Mouse (Mus musculus): ENCODE results near the gene Armc5.
A peak's percentile ranks its signal among the peaks of the same experiment; 100 is the strongest.

Armc5 gene

GRCm38 (mm10) chr7:128236856-128237592 lies at the start of gene Armc5:
Armc5 (plus strand) TSS chr7:128237342.
- peak; percentile 77 for DNase-seq

- no peak for DNase-seq
Observed at GRCm38 (mm10) chr7:128201607-128202006, 35.5 kb upstream of the Armc5 start.

GRCm38 (mm10) chr7:128203071-128203470 lies 34.1 kb upstream of the Armc5 start:
- no peak for DNase-seq

GRCm38 (mm10) chr7:128204179-128204578 lies 33.0 kb upstream of the Armc5 start:
- DNase-seq: no peak

- no peak for DNase-seq
Observed at GRCm38 (mm10) chr7:128205695-128206094, 31.4 kb upstream of the Armc5 start.

- DNase-seq: no peak
Observed at GRCm38 (mm10) chr7:128206152-128206551, 31.0 kb upstream of the Armc5 start, which contains the start of gene Cox6a2. Cox6a2 (minus strand) TSS chr7:128206387.

GRCm38 (mm10) chr7:128208187-128208586 lies 29.0 kb upstream of the Armc5 start:
- peak; percentile 41 for DNase-seq

- no peak for DNase-seq
Observed at GRCm38 (mm10) chr7:128209826-128210225, 27.3 kb upstream of the Armc5 start.

GRCm38 (mm10) chr7:128219952-128220351 lies 17.2 kb upstream of the Armc5 start:
- DNase-seq: no peak

GRCm38 (mm10) chr7:128220936-128221335 lies 16.2 kb upstream of the Armc5 start:
- DNase-seq: peak; percentile 72

GRCm38 (mm10) chr7:128231741-128232140 lies 5.4 kb upstream of the Armc5 start:
- no peak for DNase-seq

GRCm38 (mm10) chr7:128234796-128235195 lies 2.3 kb upstream of the Armc5 start:
- no peak for DNase-seq

GRCm38 (mm10) chr7:128235481-128235880 lies 1.7 kb upstream of the Armc5 start:
- DNase-seq: no peak

GRCm38 (mm10) chr7:128236426-128236825 lies 716 bp upstream of the Armc5 start:
- no peak for DNase-seq

GRCm38 (mm10) chr7:128237593-128237926 lies 418 bp downstream of the Armc5 start:
- DNase-seq: no peak

- DNase-seq: peak; percentile 99
Observed at GRCm38 (mm10) chr7:128237927-128238778, 1.0 kb downstream of the Armc5 start, which contains the start of gene 9130023H24Rik. 9130023H24Rik (minus strand) TSS chr7:128238031.

GRCm38 (mm10) chr7:128238991-128239390 lies 1.8 kb downstream of the Armc5 start:
- no peak for DNase-seq

- DNase-seq: no peak
Observed at GRCm38 (mm10) chr7:128240131-128240784, 3.1 kb downstream of the Armc5 start.

GRCm38 (mm10) chr7:128242331-128242730 lies 5.2 kb downstream of the Armc5 start:
- DNase-seq: no peak

GRCm38 (mm10) chr7:128243921-128244320 lies 6.8 kb downstream of the Armc5 start:
- DNase-seq: no peak

- no peak for DNase-seq
Observed at GRCm38 (mm10) chr7:128244410-128245025, 7.4 kb downstream of the Armc5 start.

GRCm38 (mm10) chr7:128245547-128245946 lies 8.4 kb downstream of the Armc5 start:
- DNase-seq: no peak

Data from layer of hippocampus, adult 9-11 months (tissue).